Mouse (Mus musculus) MEL (cell line): Measurements from ENCODE around the gene Sh3pxd2b. TPM values are rescaled to one million over a fixed set of nuclear protein-coding genes. Genes with fewer than 3 reads are reported as not detected.

Experiments
- DNase-seq: peaks from one replicate; pipeline ENCODE4 v3.0.0; 2011; ENCODE audit warnings: low read depth, low spot score
- H3K27ac ChIP-seq: 2 replicates; pipeline ENCODE4 v1.5.1; 2012; ENCODE audit warnings: low read depth, mild to moderate bottlenecking, control low read depth, low read length, moderate library complexity; ENCODE audit not compliant: control insufficient read depth
- H3K27me3 ChIP-seq, 2 experiments: fragments of 150-350 bp in 1 of 2; sonication (generic) in 1 of 2; 2 replicates each; pipeline ENCODE4 v1.6.1; 2012; ENCODE audit warnings: low read length in 2 of 2, mild to moderate bottlenecking in 2 of 2, improper control_type of control experiment in 1 of 2, moderate library complexity in 1 of 2; ENCODE audit not compliant: insufficient read depth in 2 of 2, control insufficient read depth in 1 of 2
- H3K36me3 ChIP-seq, 2 experiments: 2 replicates each; pipeline ENCODE4 v1.6.1; 2012 to 2014; ENCODE audit warnings: low read length in 2 of 2, improper control_type of control experiment in 1 of 2, inconsistent platforms in 1 of 2, mild to moderate bottlenecking in 1 of 2; ENCODE audit not compliant: insufficient read depth in 2 of 2, control insufficient read depth in 1 of 2
- H3K4me1 ChIP-seq, 2 experiments: fragments of 150-350 bp in 1 of 2; sonication (generic) in 1 of 2; 2 replicates each; pipeline ENCODE4 v1.6.1; 2012; ENCODE audit warnings: low read length in 2 of 2, improper control_type of control experiment in 1 of 2, mild to moderate bottlenecking in 1 of 2; ENCODE audit not compliant: insufficient read depth in 2 of 2, control insufficient read depth in 1 of 2
- H3K4me3 ChIP-seq, 2 experiments: fragments of 150-350 bp in 1 of 2; sonication (generic) in 1 of 2; 2 replicates each; pipeline ENCODE4 v1.5.1; 2012; ENCODE audit warnings: low read depth in 2 of 2, low read length in 2 of 2, mild to moderate bottlenecking in 2 of 2, moderate library complexity in 2 of 2, control low read depth in 1 of 2, improper control_type of control experiment in 1 of 2; ENCODE audit not compliant: control insufficient read depth in 1 of 2, insufficient read depth in 1 of 2
- H3K79me2 ChIP-seq: 2 replicates; pipeline ENCODE4 v1.6.1; 2012; ENCODE audit warnings: mild to moderate bottlenecking, low read length, moderate library complexity; ENCODE audit not compliant: control insufficient read depth, poor library complexity, insufficient read depth
- H3K9ac ChIP-seq: 2 replicates; pipeline ENCODE4 v1.6.1; 2012; ENCODE audit warnings: low read depth, mild to moderate bottlenecking, control low read depth, low read length, moderate library complexity; ENCODE audit not compliant: control insufficient read depth, poor library complexity, severe bottlenecking
- H3K9me3 ChIP-seq: fragments of 150-350 bp; sonication (generic); replicated peaks from 2 replicates; pipeline ENCODE4 v1.6.1; 2012; ENCODE audit warnings: mild to moderate bottlenecking, low read length, improper control_type of control experiment, moderate library complexity; ENCODE audit not compliant: insufficient read depth
- BHLHE40 ChIP-seq: IDR thresholded peaks from 2 replicates; pipeline ENCODE4 v1.6.1; 2012; ENCODE audit warnings: low read depth, mild to moderate bottlenecking, inconsistent platforms, low read length, improper control_type of control experiment, borderline replicate concordance
- CHD1 ChIP-seq: IDR thresholded peaks from 2 replicates; pipeline ENCODE4 v1.6.1; 2012; ENCODE audit warnings: low read depth, mild to moderate bottlenecking, inconsistent platforms, low read length, improper control_type of control experiment
- CHD2 ChIP-seq: IDR thresholded peaks from 2 replicates; pipeline ENCODE4 v1.6.1; 2011; ENCODE audit warnings: low read length, improper control_type of control experiment
- CTCF ChIP-seq, 3 experiments: IDR thresholded peaks in 2 of 3; conservative IDR thresholded peaks in 1 of 3; 2 replicates each; pipeline ENCODE4 v1.5.1; 2011 to 2012; ENCODE audit warnings: low read length in 3 of 3, low read depth in 2 of 3, mild to moderate bottlenecking in 2 of 3, improper control_type of control experiment in 1 of 3, inconsistent platforms in 1 of 3, mixed read lengths in 1 of 3, moderate library complexity in 1 of 3; ENCODE audit not compliant: control insufficient read depth in 1 of 3, insufficient read depth in 1 of 3, poor library complexity in 1 of 3, severe bottlenecking in 1 of 3
- E2F4 ChIP-seq: IDR thresholded peaks from 2 replicates; pipeline ENCODE4 v1.6.1; 2011; ENCODE audit warnings: low read depth, low read length, improper control_type of control experiment, borderline replicate concordance
- KAT2A ChIP-seq: conservative IDR thresholded peaks from 2 replicates; pipeline ENCODE4 v1.6.1; 2012; ENCODE audit warnings: low read depth, low read length, improper control_type of control experiment, inconsistent platforms
- MAFK ChIP-seq: IDR thresholded peaks from 2 replicates; pipeline ENCODE4 v1.6.1; 2011; ENCODE audit warnings: low read depth, mild to moderate bottlenecking, low read length, improper control_type of control experiment, borderline replicate concordance
- MEF2A ChIP-seq: IDR thresholded peaks from 2 replicates; pipeline ENCODE4 v1.6.1; 2014; ENCODE audit warnings: low read depth, mild to moderate bottlenecking, inconsistent platforms, low read length, improper control_type of control experiment; ENCODE audit not compliant: poor library complexity, insufficient replicate concordance, severe bottlenecking; ENCODE audit errors: extremely low read depth
- MYB ChIP-seq: IDR thresholded peaks from 2 replicates; pipeline ENCODE4 v1.6.1; 2011; ENCODE audit warnings: mild to moderate bottlenecking, low read depth, low read length, improper control_type of control experiment
- RAD21 ChIP-seq: IDR thresholded peaks from 2 replicates; pipeline ENCODE4 v1.6.1; 2011; ENCODE audit warnings: mild to moderate bottlenecking, low read depth, low read length, improper control_type of control experiment
- RCOR1 ChIP-seq: IDR thresholded peaks from 2 replicates; pipeline ENCODE4 v1.6.1; 2012; ENCODE audit warnings: low read depth, mild to moderate bottlenecking, inconsistent platforms, low read length, improper control_type of control experiment
- SMC3 ChIP-seq: IDR thresholded peaks from 2 replicates; pipeline ENCODE4 v1.6.1; 2011; ENCODE audit warnings: low read depth, low read length, improper control_type of control experiment
- UBTF ChIP-seq: IDR thresholded peaks from 2 replicates; pipeline ENCODE4 v1.6.1; 2012; ENCODE audit warnings: low read depth, mild to moderate bottlenecking, inconsistent platforms, low read length, improper control_type of control experiment, moderate library complexity, borderline replicate concordance; ENCODE audit not compliant: insufficient read depth
- ZC3H11A ChIP-seq: IDR thresholded peaks from 2 replicates; pipeline ENCODE4 v1.6.1; 2012; ENCODE audit warnings: low read depth, mild to moderate bottlenecking, inconsistent platforms, low read length, improper control_type of control experiment
- ZNF384 ChIP-seq: IDR thresholded peaks from 2 replicates; pipeline ENCODE4 v1.6.1; 2012; ENCODE audit warnings: low read depth, mild to moderate bottlenecking, inconsistent platforms, low read length, improper control_type of control experiment
- polyA plus RNA-seq, 2 experiments: library from polyadenylated mRNA; stranded (reverse) in 1 of 2; unstranded in 1 of 2; fragments of >175 nt in 1 of 2; fragments of >200 nt in 1 of 2; gene quantifications; 2 replicates each; pipeline versions ENCODE4 v1.2.1 to v1.2.4; 2012; ENCODE audit warnings: low replicate concordance in 2 of 2, low read depth in 1 of 2; ENCODE audit not compliant: insufficient read length in 2 of 2, insufficient read depth in 1 of 2, missing spikeins in 1 of 2
- total RNA-seq: library from RNA; depleted of rRNA; stranded (reverse); fragments of 300-350 nt; gene quantifications from 2 replicates; pipeline ENCODE4 v1.2.3, GENCODE M21; 2012

Sh3pxd2b gene
- total and polyA plus RNA-seq, 3 experiments, result 9.6 to 17.0 TPM; not detected in 1

- peaks cover under 1 to 2% of the 10 kb centered on the region in 2 experiments; a peak in 3 of 4 replicates for H3K27me3 ChIP-seq
- DNase-seq, result no peak
- TF ChIP-seq E2F4, result no peak
- TF ChIP-seq RCOR1, result no peak
- TF ChIP-seq CHD2, result no peak
- no peak overlapping the region for H3K4me3 ChIP-seq
- H3K36me3 ChIP-seq, result no peaks in the 10 kb centered on the region
- no peak overlapping the region for H3K9ac ChIP-seq
- no peaks in the 10 kb centered on the region for H3K9me3 ChIP-seq
- no peaks in the 10 kb centered on the region for H3K79me2 ChIP-seq
- H3K27ac ChIP-seq, result no peak overlapping the region
- H3K4me1 ChIP-seq, result peaks cover 0 to 4% of the 10 kb centered on the region in 2 experiments; a peak in 1 of 4 replicates
Measured at GRCm38 (mm10) chr11:32339131-32339531, 8.5 kb upstream of the Sh3pxd2b start.

- peak; percentile 88 for DNase-seq
- no peaks in the 10 kb centered on the region for H3K79me2 ChIP-seq
- no peak for TF ChIP-seq KAT2A
- no peak for TF ChIP-seq MEF2A
- no peak for TF ChIP-seq UBTF
- no peak for TF ChIP-seq MAFK
- TF ChIP-seq BHLHE40, result no peak
- no peak for TF ChIP-seq MYB
- TF ChIP-seq ZNF384, result no peak
- TF ChIP-seq CTCF (IDR thresholded peaks at IDR 0.05 in 2 of 3, conservative IDR thresholded peaks at IDR 0.05 in 1 of 3; ENCODE audit: control insufficient read depth in 1 of 3, insufficient read depth in 1 of 3, low read depth in 2 of 3, low read length in 3 of 3, poor library complexity in 1 of 3, severe bottlenecking in 1 of 3), result peak; percentile 91 to 98 (median 94)
- TF ChIP-seq E2F4, result no peak
- no peak for TF ChIP-seq ZC3H11A
- TF ChIP-seq CHD1, result no peak
- peak; percentile 53 for TF ChIP-seq SMC3
- TF ChIP-seq RCOR1, result no peak
- TF ChIP-seq RAD21, result peak; percentile 26
- no peak overlapping the region for H3K4me3 ChIP-seq
- no peaks in the 10 kb centered on the region for H3K9me3 ChIP-seq
- no peaks in the 10 kb centered on the region; a peak in 2 of 4 replicates for H3K27me3 ChIP-seq
- H3K27ac ChIP-seq, result no peak overlapping the region
- H3K9ac ChIP-seq, result no peak overlapping the region
- H3K36me3 ChIP-seq, result no peaks in the 10 kb centered on the region
- peaks cover 0 to 4% of the 10 kb centered on the region in 2 experiments; a peak in 1 of 4 replicates for H3K4me1 ChIP-seq
Measured at GRCm38 (mm10) chr11:32340476-32341473, 6.8 kb upstream of the Sh3pxd2b start.
